Mouse (Mus musculus) brain, embryonic 14.5 days (tissue): ENCODE measurements at regions not wholly inside any gene's neighbourhood (a gene's known extent, or its start where the extent isn't known, plus 50 kb on each side); places are given as distances from the start of the nearest gene placed in this dataset.

ENCODE experiments used
- CTCF ChIP-seq: fragments of 200-500 bp; IDR thresholded peaks from 2 replicates; pipeline ENCODE4 v1.5.1; 2012; ENCODE audit warnings: inconsistent platforms, mild to moderate bottlenecking, moderate library complexity, borderline replicate concordance; ENCODE audit not compliant: insufficient read depth, insufficient read length; ENCODE audit errors: extremely low read depth
- POLR2A ChIP-seq: fragments of 200-500 bp; IDR thresholded peaks from 2 replicates; pipeline ENCODE4 v1.6.1; 2012; ENCODE audit warnings: mild to moderate bottlenecking, inconsistent platforms, borderline replicate concordance; ENCODE audit not compliant: poor library complexity, insufficient read depth, insufficient read length, severe bottlenecking; ENCODE audit errors: extremely low read depth

- TF ChIP-seq POLR2A: no peak
- no peak for TF ChIP-seq CTCF
Measured at GRCm38 (mm10) chr7:78049606-78050005, 688.2 kb downstream of the Ntrk3 start.
